Mouse (Mus musculus) layer of hippocampus, adult 8-10 months (tissue): ENCODE results near the gene Chrdl2. TPM values are rescaled to one million over a fixed set of nuclear protein-coding genes. Genes with fewer than 3 reads are reported as not detected.
"Not testable (repeated sequence)": the region's sequence is repeated elsewhere in the genome, so short reads cannot be mapped to it uniquely, and the experiment has no call there.

ENCODE experiments used
- DNase-seq, 2 experiments: peaks; one replicate each; pipeline ENCODE4 v3.0.0; 2022; ENCODE audit warnings: low spot score in 2 of 2
- total RNA-seq, 4 experiments: library from RNA; stranded (reverse); gene quantifications; 2 replicates each; pipeline ENCODE4 v1.2.4; 2022

Chrdl2 gene
- total RNA-seq, 4 experiments from 2014 or later: 0.58 to 0.66 TPM; not detected in 2

DNA sequence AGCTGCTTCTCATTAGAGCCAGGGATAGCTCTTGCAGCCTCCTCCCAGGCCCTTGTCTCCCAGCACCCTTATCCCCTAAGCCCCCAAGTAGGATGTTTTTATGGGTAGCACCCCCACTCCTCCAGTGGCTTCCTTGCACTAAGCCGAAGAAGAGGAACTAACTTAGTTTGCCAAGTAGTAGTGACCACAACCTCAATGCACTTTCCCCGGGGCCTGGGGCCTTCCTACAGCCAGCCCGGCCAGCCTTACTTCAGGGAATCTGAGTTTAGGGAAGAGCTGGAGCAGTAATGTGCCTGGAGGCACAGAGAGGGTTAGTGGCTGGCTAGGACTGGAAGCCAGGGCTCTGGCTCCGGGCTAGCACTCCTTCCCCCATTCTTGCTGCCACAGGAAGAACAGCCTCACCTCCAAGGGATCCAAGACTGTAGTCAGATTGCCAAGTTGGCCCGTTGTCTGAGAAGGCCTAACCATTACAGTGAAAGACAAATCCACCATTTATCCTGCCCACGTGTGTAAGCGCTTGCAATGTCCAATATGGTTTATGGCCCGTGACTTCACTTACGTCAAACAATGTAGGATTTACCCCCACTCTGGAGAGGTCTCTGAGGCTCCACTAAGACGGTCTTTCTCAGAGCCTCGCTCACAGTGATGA lies 29.0 kb downstream of the Chrdl2 start:
- no peak for DNase-seq

DNA sequence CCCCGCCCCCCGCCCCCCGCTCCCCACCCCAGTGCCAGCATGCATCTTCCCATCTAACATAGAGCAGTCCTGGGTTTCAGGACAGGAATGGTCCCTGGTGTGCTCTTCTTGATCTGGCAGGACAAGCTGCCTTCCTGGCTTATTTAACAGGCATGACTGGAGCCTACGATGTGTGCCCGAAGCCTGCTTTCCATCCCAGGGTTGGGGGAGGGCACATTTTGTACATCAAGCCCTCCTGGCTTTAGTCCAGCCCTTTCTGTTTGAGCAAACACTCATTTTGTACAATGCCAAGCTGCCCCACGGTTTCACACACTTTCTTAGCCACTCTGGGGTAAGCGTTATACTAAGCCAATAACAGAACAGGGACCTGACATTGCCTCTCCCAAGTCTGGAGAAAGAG lies 30.1 kb downstream of the Chrdl2 start:
- no peak for DNase-seq

DNA sequence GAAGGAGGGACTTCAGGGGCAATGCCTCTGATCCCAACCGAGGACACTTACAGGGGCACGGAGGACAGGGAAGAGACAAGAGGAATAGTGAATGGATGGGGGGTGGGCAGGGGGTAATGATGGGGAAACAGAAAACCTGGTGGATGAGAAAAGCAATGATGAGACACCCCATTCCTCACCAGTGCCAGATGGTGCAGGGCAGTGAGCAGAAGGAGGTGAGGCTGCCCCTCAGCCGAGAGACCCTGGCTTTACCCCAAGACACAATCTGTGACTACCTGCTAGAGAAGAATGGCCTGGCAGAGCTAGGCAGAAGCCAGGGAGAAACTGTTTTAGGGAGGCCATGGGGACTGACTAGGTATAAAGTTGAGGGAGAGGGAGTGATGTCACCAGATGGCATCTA lies 30.5 kb downstream of the Chrdl2 start:
- DNase-seq: no peak

DNA sequence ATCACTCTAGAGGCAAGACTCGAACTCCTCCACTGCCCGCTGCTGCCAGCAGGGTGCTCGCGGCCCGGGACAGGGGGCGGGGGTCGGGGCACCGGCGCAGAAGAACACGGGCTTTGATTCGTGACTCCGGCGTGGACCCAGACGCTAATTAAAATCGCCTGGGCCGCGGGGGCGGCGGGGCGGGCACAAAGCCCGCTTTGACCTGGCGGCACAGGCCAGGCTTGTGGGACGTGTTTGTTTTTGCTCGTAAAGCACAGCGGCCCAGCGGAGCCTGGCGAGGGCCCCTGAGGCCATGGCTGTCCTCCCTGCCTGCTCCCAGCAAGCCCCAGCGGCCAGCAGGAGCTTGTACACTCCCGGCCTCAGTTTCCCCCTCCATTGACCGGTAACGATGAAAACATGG lies 36.1 kb downstream of the Chrdl2 start:
- no peak for DNase-seq

DNA sequence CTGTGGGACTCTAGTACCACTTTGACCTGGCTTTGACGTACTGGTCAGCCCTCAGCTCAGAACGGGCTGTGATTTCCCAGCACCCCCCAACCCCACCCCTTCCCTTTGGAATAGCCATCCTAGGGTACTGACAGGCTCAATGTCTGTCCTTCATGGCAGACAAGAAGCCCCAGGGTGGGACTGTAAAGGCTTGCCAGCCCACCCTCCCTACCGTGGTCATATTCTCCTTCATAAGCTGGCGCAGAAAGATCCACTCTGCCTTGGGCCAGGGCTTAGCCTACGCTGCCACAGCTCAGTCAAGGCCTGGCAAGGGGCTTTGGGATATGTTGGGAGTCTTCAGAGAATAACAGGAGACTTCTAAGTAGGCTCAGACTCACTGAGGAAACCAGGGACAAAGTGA lies 37.1 kb downstream of the Chrdl2 start:
- DNase-seq: no peak

DNA sequence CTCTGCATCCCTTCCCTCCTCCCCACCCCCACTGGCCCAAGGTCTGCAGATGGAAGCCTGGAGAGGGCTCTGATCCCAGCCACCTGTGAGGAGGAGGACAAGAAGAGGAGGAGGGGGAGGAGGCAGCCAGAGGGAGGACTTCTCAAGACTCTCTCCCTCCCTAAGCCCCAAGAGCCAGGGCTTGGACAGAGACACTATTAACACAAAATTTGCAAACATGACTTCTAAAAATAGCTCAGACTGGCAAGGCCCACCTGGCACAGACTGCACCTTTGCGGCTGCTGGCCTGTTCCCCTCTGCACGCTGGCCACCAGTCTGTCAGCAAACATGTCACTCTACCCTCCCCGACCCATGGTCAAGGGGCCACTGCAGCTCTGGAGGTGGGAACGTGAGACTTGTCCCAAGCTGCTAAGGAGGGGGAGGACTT lies 37.6 kb downstream of the Chrdl2 start:
- no peak for DNase-seq

DNA sequence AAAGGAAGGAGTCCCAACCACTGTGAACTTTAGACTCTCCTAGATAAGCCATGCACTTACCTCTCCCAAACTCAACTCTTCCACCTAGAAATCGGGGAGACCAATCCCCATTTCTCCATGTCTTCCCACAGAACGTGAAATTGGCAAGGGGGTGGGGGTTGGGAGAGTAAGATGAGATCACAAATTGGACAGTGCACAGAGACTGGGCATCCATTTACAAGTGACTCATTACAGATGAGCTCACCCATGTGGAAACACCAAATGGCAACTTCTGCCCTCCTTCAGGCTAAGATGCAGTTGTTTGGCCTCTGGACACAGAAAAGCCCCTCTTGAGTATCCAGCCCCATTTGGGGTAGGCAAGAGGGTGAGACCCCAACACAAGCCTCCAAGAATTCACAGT lies 40.5 kb downstream of the Chrdl2 start:
- no peak for DNase-seq

DNA sequence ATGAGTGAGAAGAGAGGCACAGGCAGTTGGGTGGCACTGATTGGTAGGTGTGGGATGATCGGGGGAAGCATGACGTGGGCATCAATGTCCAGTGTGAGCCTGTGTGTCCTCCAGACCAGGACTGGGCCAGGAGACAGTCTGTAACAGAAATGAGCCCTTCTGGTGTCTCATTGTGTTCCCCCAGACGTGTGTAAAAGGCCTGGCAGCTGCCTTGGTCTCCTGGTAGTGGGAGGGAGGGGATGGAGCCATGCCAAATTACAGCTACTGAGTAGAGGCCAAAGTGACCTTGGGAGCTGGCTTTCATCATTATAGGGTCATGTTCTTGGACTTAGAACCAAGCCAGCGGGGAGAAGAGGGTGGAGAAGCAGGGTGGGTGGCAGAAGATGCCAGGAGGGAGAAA lies 45.9 kb downstream of the Chrdl2 start:
- DNase-seq: no peak

DNA sequence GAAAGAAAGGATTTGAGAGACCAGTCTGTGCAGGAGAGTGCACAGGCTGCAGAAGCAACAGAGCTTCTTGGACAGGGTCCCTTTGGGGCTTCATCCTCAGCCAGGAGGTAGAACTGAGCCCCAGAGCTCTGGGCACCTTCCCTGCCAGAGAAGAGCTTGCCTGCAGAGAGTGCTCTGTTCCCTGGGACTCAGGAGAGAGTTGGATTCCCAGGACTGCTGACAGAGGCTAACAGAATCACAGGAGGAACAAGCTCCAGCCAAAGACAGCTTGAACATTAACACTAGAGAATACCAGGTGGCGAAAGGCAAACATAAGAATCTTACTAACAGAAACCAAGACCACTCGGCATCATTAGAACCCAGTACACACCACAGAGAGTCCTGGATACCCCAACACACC lies 47.0 kb downstream of the Chrdl2 start:
- DNase-seq: not testable (repeated sequence)

DNA sequence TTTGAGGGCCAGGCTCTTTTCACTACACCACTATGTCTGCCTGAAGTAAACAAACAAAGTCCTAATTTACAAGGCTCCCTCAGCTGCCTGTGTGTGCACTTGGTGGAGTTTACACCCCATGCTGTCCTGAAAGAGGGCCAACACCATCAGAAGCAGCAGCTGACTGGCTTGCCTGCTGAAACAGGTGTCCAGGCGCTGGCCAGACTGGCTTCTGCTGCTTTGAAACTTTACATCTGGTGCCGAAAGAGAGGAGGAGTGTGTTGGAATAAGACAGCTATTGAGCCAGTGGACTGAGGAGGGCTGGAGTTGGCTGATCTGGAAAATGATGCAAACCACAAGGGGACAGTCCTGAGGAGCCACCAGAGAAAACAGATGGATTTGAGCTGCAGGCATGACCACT lies 68.0 kb downstream of the Chrdl2 start:
- no peak for DNase-seq

DNA sequence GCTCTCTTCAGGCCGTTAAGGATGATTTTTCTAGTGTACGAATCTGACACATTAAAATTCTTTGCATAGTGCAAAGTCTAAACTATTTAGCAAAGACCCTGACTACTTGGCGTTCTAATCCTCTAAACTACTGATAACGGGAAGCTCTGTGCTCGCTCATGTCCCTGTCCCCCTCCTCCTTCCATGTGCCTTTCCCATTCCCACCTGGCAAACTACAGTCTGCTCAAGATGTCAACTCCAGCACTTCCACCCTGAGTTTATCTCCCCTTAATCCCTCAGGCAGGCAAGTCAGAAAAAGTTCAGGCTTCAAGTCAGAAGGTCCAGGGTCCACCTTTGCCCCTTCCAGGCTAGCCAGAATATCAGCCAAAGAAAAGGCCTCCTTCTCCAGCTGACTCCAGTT lies 70.3 kb downstream of the Chrdl2 start:
- DNase-seq: no peak

DNA sequence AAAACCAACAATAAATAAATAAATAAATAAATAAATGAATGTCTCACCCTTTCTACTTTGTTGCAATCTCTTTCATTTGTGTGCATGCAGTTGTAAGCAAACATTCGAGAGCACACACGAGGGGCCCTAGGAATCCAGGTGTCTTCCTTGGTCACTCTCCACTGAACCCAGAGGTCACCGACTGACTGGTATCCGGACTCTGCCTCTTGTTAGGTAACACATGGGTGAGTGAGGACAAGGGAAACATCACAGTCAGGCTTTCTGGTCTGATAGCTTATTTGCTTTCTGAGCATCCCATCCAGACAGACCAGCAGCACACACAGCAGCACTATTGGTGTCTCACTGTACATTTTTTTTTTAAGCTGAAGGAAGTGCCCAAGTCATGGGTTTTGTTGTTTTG lies 71.1 kb downstream of the Chrdl2 start:
- DNase-seq: no peak

DNA sequence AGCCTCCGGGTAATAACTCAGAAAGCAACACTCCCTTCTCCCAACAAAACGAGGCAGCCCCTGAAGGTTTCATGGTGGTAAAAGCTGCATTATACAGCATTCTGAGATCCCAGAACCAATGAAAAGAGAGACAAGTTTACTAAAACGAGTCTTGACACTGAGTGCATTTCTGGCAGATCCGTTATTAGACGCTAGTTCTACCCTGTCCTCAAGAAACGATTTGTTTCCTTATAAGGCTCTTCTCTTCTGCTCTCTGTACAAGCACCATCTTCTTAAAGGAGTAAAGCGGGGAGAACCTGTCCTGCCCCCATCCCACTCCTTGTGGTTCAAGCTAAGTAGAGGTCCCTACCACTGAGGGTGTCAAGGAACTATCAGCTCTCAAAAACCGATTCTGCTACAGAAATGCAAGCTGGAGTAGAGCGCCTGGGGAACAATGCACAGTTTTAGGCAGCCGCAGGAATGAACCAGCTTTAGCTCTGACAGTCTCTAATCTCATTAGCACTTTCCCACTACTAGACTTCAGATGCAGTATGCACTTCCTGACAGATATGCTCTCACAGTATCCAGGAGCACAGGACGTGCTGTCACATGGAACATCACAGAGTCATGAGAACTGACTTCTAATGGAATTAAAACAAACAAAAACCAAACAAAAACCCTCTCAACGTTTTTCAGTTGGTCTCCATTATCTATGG lies 74.3 kb downstream of the Chrdl2 start:
- no peak for DNase-seq

DNA sequence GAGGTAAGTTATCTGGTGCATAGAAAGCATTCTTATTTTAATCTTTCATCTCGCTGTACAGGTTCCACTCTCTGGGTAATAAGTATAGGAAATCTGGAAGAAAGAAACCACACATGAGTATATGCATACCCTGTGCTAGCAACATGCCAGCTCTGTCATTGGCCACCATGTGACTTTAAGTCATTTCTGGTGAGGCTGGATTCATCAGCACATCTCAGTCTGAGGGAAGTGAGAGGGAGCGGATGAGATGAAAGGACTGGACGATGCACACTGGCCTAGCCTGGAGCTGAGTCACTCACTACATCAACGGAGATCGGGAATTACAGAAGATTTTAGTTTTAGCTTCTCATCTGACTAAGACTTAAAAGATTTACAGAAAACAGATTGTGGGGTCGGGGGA lies 76.9 kb downstream of the Chrdl2 start:
- no peak for DNase-seq

DNA sequence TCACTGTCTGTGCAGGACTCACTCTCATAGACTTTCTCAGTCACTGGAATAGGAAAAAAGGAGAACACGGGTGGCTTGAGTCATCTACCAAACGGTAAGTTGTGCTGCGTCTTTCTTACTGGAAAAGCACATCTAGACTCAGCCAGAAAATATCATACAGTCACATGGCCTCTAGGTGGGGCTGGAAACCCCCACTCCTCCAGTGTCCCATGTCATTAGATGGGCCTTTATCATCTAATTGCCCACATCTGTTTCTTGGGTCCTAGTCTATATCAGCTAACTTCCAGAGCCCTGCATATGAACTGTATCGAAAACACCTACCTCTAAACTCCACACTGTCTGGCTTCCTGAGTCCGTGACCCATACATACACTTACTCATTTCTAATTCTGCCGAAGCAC lies 77.8 kb downstream of the Chrdl2 start:
- no peak for DNase-seq

Other genes starting within 250 kb of the Chrdl2 start
- not detected for gene Olfr521, start 242.7 kb upstream of the Chrdl2 start, total RNA-seq
- 1 to 10 TPM; 2.7 to 4.0 (median 3.5) TPM for gene Neu3, start 177.8 kb upstream of the Chrdl2 start, total RNA-seq
- 1 to 10 TPM in 3 of 4 experiments, under 1 TPM in 1; 0.57 to 1.6 (median 1.2) TPM for gene Xrra1, start 147.1 kb upstream of the Chrdl2 start, total RNA-seq
- gene Spcs2, start 142.7 kb upstream of the Chrdl2 start, total RNA-seq: 100 to 1,000 TPM in 1 of 4 experiments, 10 to 100 TPM in 3; 88.4 to 103 (median 94.7) TPM
- gene Rnf169, start 25.7 kb upstream of the Chrdl2 start, total RNA-seq: 10 to 100 TPM; 27.7 to 34.0 (median 29.0) TPM
- 10 to 100 TPM; 33.8 to 35.1 (median 34.8) TPM for gene Pold3, start 115.4 kb downstream of the Chrdl2 start, total RNA-seq
- gene Lipt2, start 153.1 kb downstream of the Chrdl2 start, total RNA-seq: 1 to 10 TPM; 3.3 to 5.2 (median 3.9) TPM
- gene Kcne3, start 170.3 kb downstream of the Chrdl2 start, total RNA-seq: 1 to 10 TPM in 1 of 4 experiments, under 1 TPM in 1, not detected in 2; 0.45 to 1.3 TPM
- gene Pgm2l1, start 221.2 kb downstream of the Chrdl2 start, total RNA-seq: 100 to 1,000 TPM; 224 to 279 (median 240) TPM